Mouse (Mus musculus) adrenal gland, postnatal 4 days (tissue): ENCODE data around the gene Mylip. TPM values are rescaled to one million over a fixed set of nuclear protein-coding genes. Genes with fewer than 3 reads are reported as not detected.

Source experiments
- DNase-seq, 2 experiments: peaks; one replicate each; pipeline ENCODE4 v3.0.0; 2021 to 2022; ENCODE audit warnings: low spot score in 2 of 2, mixed read lengths in 2 of 2
- long read RNA-seq, 2 experiments: library from polyadenylated mRNA; stranded (forward); transcript quantifications; one replicate each; pipeline ENCODE4 v2.0.0; 2021
- total RNA-seq, 2 experiments: library from RNA; stranded (reverse); gene quantifications; 2 replicates each; pipeline ENCODE4 v1.2.3; 2021

Mylip gene
- 10 to 100 TPM; 14.8 to 15.5 TPM for total RNA-seq
- long read RNA-seq, experiment 1, transcript Mylip-201 (7 exons, 3,065 nt) = major isoform, 6 of 9 reads
- long read RNA-seq, experiment 1, partial matches to known transcripts = 3 of 9 reads
- long read RNA-seq, experiment 1, other reads (novel, unspliced or antisense) = 0 of 9 reads
- long read RNA-seq, experiment 2, transcript Mylip-201 (7 exons, 3,065 nt) = major isoform, 7 of 9 reads
- long read RNA-seq, experiment 2, partial matches to known transcripts = 2 of 9 reads
- long read RNA-seq, experiment 2, other reads (novel, unspliced or antisense) = 0 of 9 reads

- DNase-seq = peak; percentile 94 to 95
These were observed at the start of gene Mylip for GRCm38 (mm10) chr13:45389448-45390311. Gene Mylip, plus strand, starts transcription at chr13:45389742.

- DNase-seq = no peak
These were observed 47.6 kb upstream of the Mylip start for GRCm38 (mm10) chr13:45341991-45342390.

DNA sequence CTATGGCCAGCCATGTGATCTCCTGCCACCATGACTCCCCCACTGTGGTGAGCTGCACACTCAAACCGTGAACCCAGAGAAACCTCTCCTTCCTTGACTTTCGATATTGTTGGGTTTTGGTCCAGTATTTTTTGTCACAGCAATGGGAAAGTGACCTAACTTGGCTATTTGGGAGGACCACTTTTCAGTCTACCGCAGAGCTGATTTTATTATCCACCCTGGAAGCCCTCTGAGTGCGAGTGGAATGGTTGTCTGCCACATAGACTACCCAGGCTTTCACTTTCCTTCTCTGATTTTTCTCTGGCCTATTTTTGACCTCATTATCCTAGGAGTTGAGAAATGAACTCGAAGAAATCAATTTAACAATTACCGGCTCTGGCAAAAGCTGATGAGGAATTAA, 46.0 kb upstream of the Mylip start:
- no peak for DNase-seq

- DNase-seq = no peak
These were observed 45.6 kb upstream of the Mylip start for GRCm38 (mm10) chr13:45343966-45344365.

DNA sequence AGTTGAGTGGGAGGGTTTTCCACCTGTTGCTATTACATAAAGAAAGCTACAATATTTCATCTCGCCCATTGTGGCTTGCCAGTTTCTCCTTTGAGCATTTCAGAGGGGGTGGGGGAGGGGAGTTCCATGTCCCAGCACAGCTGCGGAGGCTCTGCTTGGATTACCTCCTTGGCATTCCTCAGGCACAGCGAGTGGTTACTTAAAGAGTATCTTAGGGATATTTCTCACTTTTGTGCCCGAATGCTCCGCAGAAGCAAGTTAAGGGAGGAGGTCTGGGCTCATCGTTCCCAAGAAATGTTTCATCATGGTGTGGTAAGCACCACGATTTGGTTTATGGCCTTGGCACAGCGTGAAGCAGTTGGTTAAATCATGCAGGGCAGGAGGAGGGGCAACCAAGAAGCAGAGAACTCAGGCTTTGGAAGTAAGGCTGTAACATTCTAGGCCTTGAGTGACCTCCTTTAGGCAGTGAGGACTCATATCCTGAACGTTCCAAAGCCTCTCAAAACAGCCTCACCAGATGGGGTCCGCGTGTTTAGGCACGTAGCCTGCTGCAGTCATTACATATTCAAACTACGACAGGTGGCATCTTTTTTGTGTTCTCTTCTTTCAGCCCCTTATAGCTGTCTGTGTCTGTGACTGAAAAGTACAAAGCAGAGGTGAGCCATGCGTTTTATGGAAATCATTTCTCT, 43.9 kb upstream of the Mylip start:
- DNase-seq = no peak

DNA sequence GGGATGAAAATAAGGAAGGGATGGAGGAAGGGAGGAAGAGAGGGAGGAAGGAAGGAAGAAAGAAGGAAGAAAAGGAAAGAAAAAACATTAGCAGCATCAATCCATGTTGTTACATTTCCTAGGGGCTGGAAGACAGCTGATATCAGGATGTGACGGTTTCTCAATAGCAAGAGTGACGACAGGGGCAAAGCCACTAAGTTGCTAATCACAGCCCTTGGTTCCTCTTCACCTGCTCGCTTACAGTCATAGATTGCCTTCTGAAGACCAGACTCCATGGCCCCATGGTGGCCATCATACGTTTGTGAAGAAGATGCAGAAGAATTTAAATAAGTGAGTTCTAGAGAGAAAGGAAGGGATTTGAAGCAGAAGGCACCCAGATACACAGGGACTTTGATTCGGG, 38.1 kb upstream of the Mylip start:
- no peak for DNase-seq

- DNase-seq = no peak
These were observed 34.7 kb upstream of the Mylip start for GRCm38 (mm10) chr13:45354824-45355223.

DNA sequence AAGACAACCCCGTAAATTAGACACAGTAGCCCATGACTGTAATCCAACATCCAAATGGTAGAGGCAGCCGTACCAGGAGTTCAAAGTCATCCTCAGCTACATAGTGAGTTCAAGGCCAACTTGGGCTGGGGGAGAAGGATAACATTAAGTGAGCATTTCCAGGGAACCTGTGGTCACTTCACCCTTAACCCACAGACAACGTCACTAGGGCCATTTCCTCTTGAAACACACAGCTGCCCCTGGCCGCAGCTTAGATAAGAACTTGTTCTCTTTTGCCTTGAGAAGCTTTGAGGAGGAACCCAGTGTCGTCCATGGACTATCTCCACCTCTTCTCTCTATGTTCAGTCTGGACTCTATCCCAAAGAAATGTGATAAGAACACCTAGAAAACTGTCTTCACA, 31.3 kb upstream of the Mylip start:
- no peak for DNase-seq

DNA sequence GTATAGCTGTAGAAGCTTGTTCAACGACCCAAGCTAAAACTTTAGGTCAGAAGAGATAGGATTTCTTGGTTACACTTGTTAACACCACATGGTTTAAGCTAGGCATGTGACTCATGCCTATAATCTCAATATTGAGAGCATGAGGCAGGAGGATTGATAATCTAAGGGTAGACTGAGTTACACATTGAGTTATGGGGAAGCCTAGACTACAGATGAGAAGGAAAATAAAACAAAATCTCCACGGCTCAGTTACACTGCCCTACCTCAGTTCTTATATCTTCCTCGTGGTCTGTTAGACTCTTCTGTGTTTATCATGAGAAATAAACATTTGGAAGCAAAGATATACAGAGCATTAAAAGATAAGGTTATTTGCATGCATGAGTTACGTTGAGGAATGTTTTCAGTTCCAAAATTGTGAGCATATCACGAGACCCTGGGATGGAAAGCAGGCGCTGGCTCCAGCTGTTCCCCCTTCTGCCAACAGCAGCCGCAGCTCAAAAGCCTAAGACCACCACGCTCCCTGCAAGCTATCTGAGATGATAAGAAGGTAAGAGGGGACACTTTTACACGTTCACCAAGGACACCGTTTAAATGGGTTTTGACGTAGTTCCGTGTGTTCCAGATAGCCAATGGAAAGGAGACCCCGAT, 30.7 kb upstream of the Mylip start:
- DNase-seq = no peak

- DNase-seq = no peak
These were observed 23.8 kb upstream of the Mylip start for GRCm38 (mm10) chr13:45365788-45366187.

DNA sequence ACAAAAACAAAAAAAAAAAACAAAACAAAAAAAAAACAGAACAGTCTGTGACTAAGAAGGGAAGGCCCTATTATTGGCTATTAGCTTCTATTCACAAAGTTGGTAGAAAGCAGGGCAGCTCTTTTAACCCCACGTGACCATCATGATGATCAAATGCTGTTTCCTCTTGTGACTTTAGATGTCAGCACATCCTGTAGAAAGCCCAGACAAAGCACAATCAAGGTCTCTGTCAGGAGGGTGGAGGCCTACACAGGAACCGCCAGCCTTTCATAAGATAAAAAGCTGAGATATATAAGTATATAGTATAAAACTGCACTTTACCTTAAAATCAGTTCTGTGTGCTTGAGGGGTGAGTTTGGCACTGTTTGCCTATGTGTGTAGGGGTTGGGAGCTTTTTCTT, 17.9 kb upstream of the Mylip start:
- no peak for DNase-seq

DNA sequence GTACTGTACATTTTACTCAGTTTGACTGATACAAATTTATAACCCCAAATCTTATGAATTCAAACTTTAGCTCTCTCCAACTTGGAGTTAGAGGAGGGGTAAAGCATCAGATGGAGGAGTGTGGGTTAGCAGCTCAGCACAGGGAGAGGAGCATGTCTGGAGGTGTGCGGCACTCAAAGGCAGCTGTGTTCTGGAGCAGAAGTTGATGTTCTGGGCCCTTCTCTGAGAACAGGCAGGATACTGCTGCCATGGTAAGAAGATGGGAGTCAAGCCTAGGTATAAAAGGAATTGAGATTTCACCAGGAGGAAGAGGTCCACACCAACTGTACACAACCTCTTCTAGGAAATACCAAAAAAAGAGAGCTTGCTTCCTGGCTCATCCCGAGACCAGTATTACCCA, 17.1 kb upstream of the Mylip start:
- DNase-seq = no peak

GRCm38 (mm10) chr13:45374846-45375245, 14.7 kb upstream of the Mylip start:
- DNase-seq = no peak

DNA sequence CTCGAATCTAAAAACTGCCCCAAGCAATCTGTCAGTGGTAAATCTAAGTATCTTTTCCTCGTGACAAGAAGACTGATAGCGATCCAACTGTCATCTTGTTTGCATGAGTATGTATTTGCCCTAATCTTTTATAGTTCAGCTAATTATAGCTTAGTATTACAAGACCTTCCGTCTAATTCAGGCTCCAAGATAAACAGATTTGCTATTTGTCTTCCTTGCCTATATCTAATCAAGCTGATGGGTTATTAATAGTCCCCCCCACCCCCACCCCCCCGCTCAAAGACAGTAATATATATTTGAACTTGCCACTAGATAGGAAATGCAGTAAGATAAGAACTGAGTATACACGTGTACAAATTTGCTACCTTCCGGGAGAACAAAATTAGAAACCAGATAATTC, 7.3 kb upstream of the Mylip start:
- DNase-seq = no peak

DNA sequence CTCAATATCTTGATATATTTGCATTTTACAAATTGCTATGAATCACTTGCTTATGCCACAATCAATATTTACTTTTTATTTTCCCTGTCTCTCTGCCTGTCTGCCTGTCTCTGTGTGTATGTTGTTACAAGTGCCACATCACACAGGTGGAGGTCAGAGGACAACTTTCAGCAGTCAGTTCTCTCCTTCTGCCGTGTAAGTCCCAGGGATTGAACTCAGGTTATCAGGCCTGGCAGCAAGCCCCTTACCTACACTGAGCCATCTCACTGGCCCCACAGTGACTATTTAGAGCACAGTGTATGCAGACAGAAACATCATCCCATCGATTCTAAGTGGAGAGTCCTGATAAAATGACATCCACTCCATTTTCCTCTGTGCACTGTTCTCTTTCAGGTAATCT, 4.9 kb upstream of the Mylip start:
- DNase-seq = no peak

- DNase-seq = no peak
These were observed 4.0 kb upstream of the Mylip start for GRCm38 (mm10) chr13:45385521-45385920.

DNA sequence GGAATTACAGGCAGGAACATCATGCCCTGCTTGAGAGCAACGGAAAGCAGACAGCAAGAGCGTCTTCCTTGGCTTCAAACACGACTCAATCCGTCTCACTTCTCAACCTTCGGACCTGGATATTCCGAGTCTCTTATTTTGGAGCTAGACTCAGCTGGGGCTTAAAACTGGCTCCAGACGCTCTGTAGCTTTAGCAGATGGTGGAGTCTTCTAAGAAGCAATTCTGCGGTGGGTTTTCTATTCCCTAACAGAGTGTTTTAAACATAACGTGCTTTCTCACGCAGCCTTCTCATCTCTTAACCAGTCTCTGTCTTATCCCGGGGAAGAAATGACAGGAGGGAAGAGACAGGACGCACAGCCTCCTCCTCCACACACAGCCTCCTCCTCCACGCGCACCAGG, 3.3 kb upstream of the Mylip start:
- DNase-seq = no peak

DNA sequence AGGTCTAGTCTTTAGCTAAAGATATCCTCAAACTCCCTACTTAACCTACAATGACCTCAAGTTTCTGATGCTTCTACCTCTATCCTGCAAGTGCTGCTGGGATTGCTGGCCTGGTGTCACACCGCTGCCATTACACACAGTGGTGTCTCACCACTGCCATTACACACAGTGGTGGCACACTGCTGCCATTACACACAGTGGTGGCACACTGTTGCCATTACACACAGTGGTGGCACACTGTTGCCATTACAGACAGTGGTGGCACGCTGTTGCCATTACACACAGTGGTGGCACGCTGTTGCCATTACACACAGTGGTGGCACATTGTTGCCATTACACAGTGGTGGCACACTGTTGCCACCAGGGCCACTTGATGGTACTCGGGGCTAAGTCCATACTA, 2.3 kb upstream of the Mylip start:
- DNase-seq = no peak

- no peak for DNase-seq
These were observed 1.2 kb upstream of the Mylip start for GRCm38 (mm10) chr13:45388254-45388805.

GRCm38 (mm10) chr13:45388889-45389288, 653 bp upstream of the Mylip start:
- no peak for DNase-seq

DNA sequence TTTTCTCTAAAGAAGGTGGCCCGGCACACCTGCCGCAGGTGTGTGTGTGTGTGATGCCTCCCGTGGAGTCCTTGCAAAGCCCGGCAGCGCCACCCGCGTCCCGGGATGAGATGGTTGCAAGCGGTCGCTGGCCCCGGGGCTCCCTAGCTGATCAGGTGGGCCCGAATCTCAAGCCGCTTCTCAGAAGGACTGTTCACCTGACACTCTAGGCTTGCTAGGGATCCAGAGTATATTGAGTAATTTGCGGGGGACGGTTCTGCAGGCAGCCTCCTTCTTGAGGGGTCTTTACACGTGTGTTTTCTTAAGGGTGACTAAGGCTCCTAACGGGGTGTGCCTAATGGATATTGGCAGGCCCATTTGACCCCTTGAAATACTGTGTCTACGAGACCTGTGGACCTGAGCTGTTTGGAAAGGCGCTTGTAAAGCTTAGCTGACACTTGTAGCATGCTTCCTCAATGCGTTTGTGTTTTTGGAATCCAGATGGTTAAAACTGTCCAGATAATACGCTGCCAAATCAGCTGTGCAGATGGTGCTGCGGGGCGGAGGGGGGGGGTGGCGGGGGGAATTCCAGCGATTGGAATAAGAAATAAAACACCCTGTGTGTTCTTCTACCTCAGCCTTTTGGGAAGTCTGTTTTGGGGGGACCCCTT, 895 bp downstream of the Mylip start:
- no peak for DNase-seq
